13 mouse cellular contexts compared by ENCODE assay signal in genomic region chr8:55103891-55104481, GRCm38 (mm10).
DNase-seq lines count a peak whose midpoint lies in the region; ATAC-seq lines count a peak whose summit lies in the region.
"Had no signal": no experiment of that assay in that cellular context is flagged by ENCODE, and none has a peak within 500 bp of the region (broad histone marks: within the 10 kb centered on the region; RNA-seq: fewer than 3 reads in every experiment).

No protein-coding gene starts in this region.

- no peak overlapping the region for H3K4me2 ChIP-seq in forebrain, embryonic 12.5 days
- H3K4me2 ChIP-seq in midbrain, embryonic 14.5 days (ENCODE audit: low read length) = no peak overlapping the region
- H3K4me2 ChIP-seq: heart, embryonic 11.5 days; lung, embryonic 15.5 days had no signal

- no peaks in the 10 kb centered on the region for H3K9me3 ChIP-seq in forebrain, embryonic 12.5 days
- H3K9me3 ChIP-seq in midbrain, embryonic 14.5 days (ENCODE audit: control insufficient read depth, low read length) = no peaks in the 10 kb centered on the region
- H3K9me3 ChIP-seq: lung, embryonic 15.5 days had no signal

- peak; percentile 72; the same call in 1 of the 2 replicates for ATAC-seq in frontal cortex, adult (ENCODE audit: low TSS enrichment)
- ATAC-seq in forebrain, embryonic 12.5 days (ENCODE audit: low FRiP score) = peak; percentile 57
- peak; percentile 46; the same call in 1 of the 2 replicates for ATAC-seq in midbrain, embryonic 14.5 days (ENCODE audit: low FRiP score, low TSS enrichment)
- ATAC-seq: CD4-positive, CD25-positive, alpha-beta regulatory T cell, adult 4 months had no signal

- H3K27ac ChIP-seq in forebrain, embryonic 12.5 days = no peak overlapping the region
- H3K27ac ChIP-seq in midbrain, embryonic 14.5 days (replicated peaks; ENCODE audit: low read depth, low read length) = no peak overlapping the region
- H3K27ac ChIP-seq: lung, embryonic 15.5 days had no signal

- H3K9ac ChIP-seq in forebrain, embryonic 12.5 days = no peak overlapping the region
- H3K9ac ChIP-seq in midbrain, embryonic 14.5 days (replicated peaks; ENCODE audit: low read length) = no peak overlapping the region
- H3K9ac ChIP-seq: lung, embryonic 15.5 days had no signal

- no peaks in the 10 kb centered on the region for H3K4me1 ChIP-seq in forebrain, embryonic 12.5 days
- H3K4me1 ChIP-seq in midbrain, embryonic 14.5 days (ENCODE audit: control insufficient read depth, insufficient read depth, low read length) = 0 out of 2 replicates have a peak, but pooled peaks cover 3% of the 10 kb centered on the region
- H3K4me1 ChIP-seq: lung, embryonic 15.5 days had no signal

- no peaks in the 10 kb centered on the region for H3K36me3 ChIP-seq in forebrain, embryonic 12.5 days (replicated peaks)
- no peaks in the 10 kb centered on the region for H3K36me3 ChIP-seq in midbrain, embryonic 14.5 days (ENCODE audit: control insufficient read depth, insufficient read depth, low read length)
- H3K36me3 ChIP-seq: lung, embryonic 15.5 days had no signal

- H3K27me3 ChIP-seq in forebrain, embryonic 12.5 days = no peaks in the 10 kb centered on the region
- H3K27me3 ChIP-seq in midbrain, embryonic 14.5 days (ENCODE audit: control insufficient read depth, insufficient read depth, low read length) = no peaks in the 10 kb centered on the region
- H3K27me3 ChIP-seq: lung, embryonic 15.5 days had no signal

- WGBS in forebrain, embryonic 12.5 days = 42% methylated on average over 3 of the region's 3 CpGs
- WGBS in midbrain, embryonic 14.5 days = 38% methylated on average over 3 of the region's 3 CpGs

- no peak overlapping the region for H3K4me3 ChIP-seq in forebrain, embryonic 12.5 days (replicated peaks)
- H3K4me3 ChIP-seq in midbrain, embryonic 14.5 days (replicated peaks; ENCODE audit: low read depth, low read length) = no peak overlapping the region
- H3K4me3 ChIP-seq: lung, embryonic 15.5 days; myocyte had no signal

- DNase-seq in frontal cortex, postnatal 14 days (ENCODE audit: low spot score in 2 of 2) = no peak
- peak; percentile 5 for DNase-seq in ES-CJ7 (ENCODE audit: low read depth, low spot score)
- peak; percentile 84 for DNase-seq in midbrain, embryonic 14.5 days
- DNase-seq in testis, postnatal 14 days (ENCODE audit: low spot score) = no peak
- DNase-seq in gastrocnemius, postnatal 10 days = no peak
- no peak for DNase-seq in lung, postnatal 36 days
- DNase-seq: kidney, adult 11 months had no signal

Comparison
In these comparisons a context has a peak if more than half of its experiments do, and no peak if none do; other contexts are left out.
1. DNase-seq: peak in ES-CJ7 (single experiment) and midbrain, embryonic 14.5 days (single experiment); none in frontal cortex, postnatal 14 days (0 of 2), testis, postnatal 14 days (single experiment), gastrocnemius, postnatal 10 days (single experiment) and lung, postnatal 36 days (single experiment).
2. Peak in every context shown above with its lines, with median percentiles within 50 percentile points of each other: ATAC-seq.